Mouse (Mus musculus): ENCODE data around the gene Rell1.
A peak's percentile ranks its signal among the peaks of the same experiment; 100 is the strongest.

The Rell1 gene

GRCm38 (mm10) chr5:63968443-63969415 lies at the start of gene Rell1:
Gene Rell1 (minus strand): TSS chr5:63968897.
- peak; percentile 97 for DNase-seq (ENCODE audit: low spot score)

GRCm38 (mm10) chr5:64012596-64013366 lies 44.1 kb upstream of the Rell1 start:
- no peak for DNase-seq (ENCODE audit: low spot score)

GRCm38 (mm10) chr5:64006548-64006947 lies 37.9 kb upstream of the Rell1 start:
- DNase-seq (ENCODE audit: low spot score): no peak

- no peak for DNase-seq (ENCODE audit: low spot score)
Observed at GRCm38 (mm10) chr5:64003302-64003701, 34.6 kb upstream of the Rell1 start.

GRCm38 (mm10) chr5:63993865-63994264 lies 25.2 kb upstream of the Rell1 start:
- DNase-seq (ENCODE audit: low spot score): no peak

GRCm38 (mm10) chr5:63990675-63991074 lies 22.0 kb upstream of the Rell1 start:
- no peak for DNase-seq (ENCODE audit: low spot score)

- DNase-seq (ENCODE audit: low spot score): no peak
Observed at GRCm38 (mm10) chr5:63986337-63986736, 17.6 kb upstream of the Rell1 start.

GRCm38 (mm10) chr5:63982296-63982695 lies 13.6 kb upstream of the Rell1 start:
- DNase-seq (ENCODE audit: low spot score): no peak

GRCm38 (mm10) chr5:63970991-63971390 lies 2.3 kb upstream of the Rell1 start:
- DNase-seq (ENCODE audit: low spot score): no peak

- no peak for DNase-seq (ENCODE audit: low spot score)
Observed at GRCm38 (mm10) chr5:63970281-63970732, 1.6 kb upstream of the Rell1 start.

GRCm38 (mm10) chr5:63969476-63970112 lies 897 bp upstream of the Rell1 start:
- no peak for DNase-seq (ENCODE audit: low spot score)

GRCm38 (mm10) chr5:63967591-63968141 lies 1.0 kb downstream of the Rell1 start:
- no peak for DNase-seq (ENCODE audit: low spot score)

- DNase-seq (ENCODE audit: low spot score): no peak
Observed at GRCm38 (mm10) chr5:63966379-63966778, 2.3 kb downstream of the Rell1 start.

GRCm38 (mm10) chr5:63965946-63966345 lies 2.8 kb downstream of the Rell1 start:
- DNase-seq (ENCODE audit: low spot score): no peak

- no peak for DNase-seq (ENCODE audit: low spot score)
Observed at GRCm38 (mm10) chr5:63964576-63964975, 4.1 kb downstream of the Rell1 start.

GRCm38 (mm10) chr5:63961726-63962125 lies 7.0 kb downstream of the Rell1 start:
- no peak for DNase-seq (ENCODE audit: low spot score)

- no peak for DNase-seq (ENCODE audit: low spot score)
Observed at GRCm38 (mm10) chr5:63960565-63960964, 8.1 kb downstream of the Rell1 start.

- DNase-seq (ENCODE audit: low spot score): no peak
Observed at GRCm38 (mm10) chr5:63958963-63959708, 9.6 kb downstream of the Rell1 start.

GRCm38 (mm10) chr5:63957607-63958006 lies 11.1 kb downstream of the Rell1 start:
- DNase-seq (ENCODE audit: low spot score): no peak

GRCm38 (mm10) chr5:63956411-63956810 lies 12.3 kb downstream of the Rell1 start:
- no peak for DNase-seq (ENCODE audit: low spot score)

- DNase-seq (ENCODE audit: low spot score): no peak
Observed at GRCm38 (mm10) chr5:63953401-63954032, 15.2 kb downstream of the Rell1 start.
